ENCODE assay signal across 8 mouse cellular contexts in genomic region chr13:12464844-12465243, GRCm38 (mm10). TPM values are rescaled to one million over a fixed set of nuclear protein-coding genes. Genes with fewer than 3 reads are reported as not detected.
DNase-seq lines count a peak whose midpoint lies in the region; ATAC-seq lines count a peak whose summit lies in the region.

TSS of gene Lgals8 (minus strand) at chr13:12464944.

- no peaks in the 10 kb centered on the region for H3K27me3 ChIP-seq in kidney, embryonic 14.5 days (ENCODE audit: control insufficient read depth, insufficient read depth, low read length)
- H3K27me3 ChIP-seq in intestine, embryonic 15.5 days (replicated peaks), result no peaks in the 10 kb centered on the region

- H3K9ac ChIP-seq in kidney, embryonic 14.5 days (ENCODE audit: low read depth, low read length), result no peak within 1 kb of the TSS
- no peak within 1 kb of the TSS for H3K9ac ChIP-seq in intestine, embryonic 15.5 days

- no peak within 1 kb of the TSS for H3K27ac ChIP-seq in kidney, embryonic 14.5 days (ENCODE audit: low read depth, low read length)
- no peak within 1 kb of the TSS for H3K27ac ChIP-seq in intestine, embryonic 15.5 days

- no peak within 1 kb of the TSS for H3K4me3 ChIP-seq in kidney, embryonic 14.5 days (ENCODE audit: low read length)
- no peak within 1 kb of the TSS for H3K4me3 ChIP-seq in intestine, embryonic 15.5 days (replicated peaks)

- no peak for DNase-seq in kidney, postnatal 10 days
- no peak for DNase-seq in adrenal gland, adult 2 months
- no peak for DNase-seq in gastrocnemius, postnatal 25 days
- no peak for DNase-seq in urinary bladder, postnatal 25 days (ENCODE audit: low spot score)
- DNase-seq in cerebellum, adult 11 months, result no peak

- no peaks in the 10 kb centered on the region for H3K4me1 ChIP-seq in kidney, embryonic 14.5 days (ENCODE audit: control insufficient read depth, insufficient read depth, low read length)
- H3K4me1 ChIP-seq in intestine, embryonic 15.5 days (replicated peaks), result no peaks in the 10 kb centered on the region

- no peaks in the 10 kb centered on the region for H3K36me3 ChIP-seq in kidney, embryonic 14.5 days (ENCODE audit: control insufficient read depth, insufficient read depth, low read length)
- H3K36me3 ChIP-seq in intestine, embryonic 15.5 days, result 0 out of 2 replicates have a peak, but pooled peaks cover 1% of the 10 kb centered on the region

- ATAC-seq in kidney, embryonic 14.5 days (ENCODE audit: low FRiP score, low TSS enrichment), result no peak
- no peak for ATAC-seq in intestine, embryonic 15.5 days
- ATAC-seq in megakaryocyte-erythroid progenitor cell, adult 5-6 weeks (replicated peaks; ENCODE audit: low FRiP score, low TSS enrichment, poor library complexity, severe bottlenecking), result no peak

- 85% methylated on average over 1 of the region's 1 CpGs for WGBS in kidney, embryonic 14.5 days
- 84% methylated on average over 1 of the region's 1 CpGs for WGBS in intestine, embryonic 15.5 days

- no peaks in the 10 kb centered on the region for H3K9me3 ChIP-seq in kidney, embryonic 14.5 days (ENCODE audit: control insufficient read depth, low read length)
- no peaks in the 10 kb centered on the region for H3K9me3 ChIP-seq in intestine, embryonic 15.5 days

- H3K4me2 ChIP-seq in kidney, embryonic 14.5 days (replicated peaks; ENCODE audit: low read depth, low read length), result no peak within 1 kb of the TSS
- H3K4me2 ChIP-seq in intestine, embryonic 15.5 days (replicated peaks), result no peak within 1 kb of the TSS

RNA-seq across cellular contexts. Expression of gene Lgals8, which starts in this region (rescaled TPM):
- 12.3 and 19.2 TPM in 2 replicates for polyA plus RNA-seq in kidney, embryonic 14.5 days (2014; fragmentation: Nextera tagmentation; extraction: Ambion mirVana)
- 10 to 100 TPM; 73.3 to 87.4 TPM for total RNA-seq in adrenal gland, adult 2 months (2021)
- 15.6 and 16.5 TPM in 2 replicates for polyA plus RNA-seq in adrenal gland, adult 2 months (2012; rRNA removed)
- 10 to 100 TPM; 25.3 to 32.4 TPM for total RNA-seq in gastrocnemius, postnatal 25 days (2021)
- polyA plus RNA-seq in intestine, embryonic 15.5 days (2015; fragmentation: Nextera tagmentation; extraction: Ambion mirVana), result 30.5 and 36.0 TPM in 2 replicates
- total RNA-seq in megakaryocyte-erythroid progenitor cell, adult 5-6 weeks (2014; fragmentation: Nextera tagmentation), result 23.0 and 39.7 TPM in 2 replicates
- total RNA-seq in megakaryocyte-erythroid progenitor cell, adult 5-6 weeks (2017), result 21.7 and 50.3 TPM in 2 replicates
